Mouse (Mus musculus): Measurements from ENCODE around the gene Tap2. TPM values are rescaled to one million over a fixed set of nuclear protein-coding genes. Genes with fewer than 3 reads are reported as not detected.

The Tap2 gene
- polyA plus RNA-seq, 1 experiment, result 1.1 TPM

GRCm38 (mm10) chr17:34260551-34260950, 57.2 kb downstream of the Tap2 start:
- DNase-seq (ENCODE audit: low read depth), result peak; percentile 6

GRCm38 (mm10) chr17:34261502-34261901, 58.2 kb downstream of the Tap2 start:
- TF ChIP-seq CTCF (IDR thresholded peaks at IDR 0.05; ENCODE audit: borderline replicate concordance, extremely low read depth, insufficient read depth, insufficient read length) (no peak), POLR2A (IDR thresholded peaks at IDR 0.05; ENCODE audit: borderline replicate concordance, extremely low read depth, insufficient read depth, insufficient read length, poor library complexity, severe bottlenecking) (no peak)
- DNase-seq (ENCODE audit: low read depth), result peak; percentile 89

More at GRCm38 (mm10) chr17:34260551-34260950, 57.2 kb downstream of the Tap2 start:
- no peak for TF ChIP-seq POLR2A (IDR thresholded peaks at IDR 0.05; ENCODE audit: borderline replicate concordance, extremely low read depth, insufficient read depth, insufficient read length, poor library complexity, severe bottlenecking)
- no peak for TF ChIP-seq CTCF (IDR thresholded peaks at IDR 0.05; ENCODE audit: borderline replicate concordance, extremely low read depth, insufficient read depth, insufficient read length)

- TF ChIP-seq CTCF (IDR thresholded peaks at IDR 0.05; ENCODE audit: borderline replicate concordance, extremely low read depth, insufficient read depth, insufficient read length), result no peak
- TF ChIP-seq POLR2A (IDR thresholded peaks at IDR 0.05; ENCODE audit: borderline replicate concordance, extremely low read depth, insufficient read depth, insufficient read length, poor library complexity, severe bottlenecking), result no peak
- DNase-seq (ENCODE audit: low read depth), result peak; percentile 89
These were observed 59.7 kb downstream of the Tap2 start for GRCm38 (mm10) chr17:34263068-34263467.

- peak; percentile 43 for DNase-seq (ENCODE audit: low read depth)
- no peak for TF ChIP-seq POLR2A (IDR thresholded peaks at IDR 0.05; ENCODE audit: borderline replicate concordance, extremely low read depth, insufficient read depth, insufficient read length, poor library complexity, severe bottlenecking)
- TF ChIP-seq CTCF (IDR thresholded peaks at IDR 0.05; ENCODE audit: borderline replicate concordance, extremely low read depth, insufficient read depth, insufficient read length), result peak; percentile 21; the same call in 1 of the 2 replicates
These were observed 60.6 kb downstream of the Tap2 start for GRCm38 (mm10) chr17:34263811-34264371.

- no peak for TF ChIP-seq CTCF (IDR thresholded peaks at IDR 0.05; ENCODE audit: borderline replicate concordance, extremely low read depth, insufficient read depth, insufficient read length)
- no peak for TF ChIP-seq POLR2A (IDR thresholded peaks at IDR 0.05; ENCODE audit: borderline replicate concordance, extremely low read depth, insufficient read depth, insufficient read length, poor library complexity, severe bottlenecking)
- DNase-seq (ENCODE audit: low read depth), result peak; percentile 49
These were observed 61.4 kb downstream of the Tap2 start for GRCm38 (mm10) chr17:34264452-34265351.

Other genes starting within 250 kb of the Tap2 start
- gene Vps52, start 247.7 kb upstream of the Tap2 start, polyA plus RNA-seq (2012; rRNA removed), result 71.7 and 72.8 TPM in 2 replicates
- gene Rps18, start 247.5 kb upstream of the Tap2 start, polyA plus RNA-seq (2012; rRNA removed), result 744 and 771 TPM in 2 replicates
- 20.4 and 20.5 TPM in 2 replicates for gene H2-K1, start 203.2 kb upstream of the Tap2 start, polyA plus RNA-seq (2012; rRNA removed)
- gene Ring1, start 178.8 kb upstream of the Tap2 start, polyA plus RNA-seq (2012; rRNA removed), result 58.8 and 68.8 TPM in 2 replicates
- 88.8 and 156 TPM in 2 replicates for gene H2-Ke6, start 175.5 kb upstream of the Tap2 start, polyA plus RNA-seq (2012; rRNA removed)
- 133 and 138 TPM in 2 replicates for gene Slc39a7, start 171.8 kb upstream of the Tap2 start, polyA plus RNA-seq (2012; rRNA removed)
- gene Rxrb, start 171.7 kb upstream of the Tap2 start, polyA plus RNA-seq (2012; rRNA removed), result 83.9 and 97.4 TPM in 2 replicates
- gene Col11a2, start 164.1 kb upstream of the Tap2 start, polyA plus RNA-seq (2012; rRNA removed), result 11.5 and 11.8 TPM in 2 replicates
- gene H2-Oa, start 111.2 kb upstream of the Tap2 start, polyA plus RNA-seq (2012; rRNA removed), result 0.07 and 0.20 TPM in 2 replicates
- gene H2-DMa, start 84.0 kb upstream of the Tap2 start, polyA plus RNA-seq (2012; rRNA removed), result 12.0 and 16.4 TPM in 2 replicates
- 186 and 256 TPM in 2 replicates for gene Brd2, start 80.9 kb upstream of the Tap2 start, polyA plus RNA-seq (2012; rRNA removed)
- 0.18 and 0.40 TPM in 2 replicates for gene H2-DMb2, start 60.2 kb upstream of the Tap2 start, polyA plus RNA-seq (2012; rRNA removed)
- gene H2-DMb1, start 50.5 kb upstream of the Tap2 start, polyA plus RNA-seq (2012; rRNA removed), result 0.82 and 1.1 TPM in 2 replicates
- gene Tap1, start 16.0 kb upstream of the Tap2 start, polyA plus RNA-seq (2012; rRNA removed), result 1.8 and 2.1 TPM in 2 replicates
- gene Psmb9, start 15.8 kb upstream of the Tap2 start, polyA plus RNA-seq (2012; rRNA removed), result 0.86 and 1.1 TPM in 2 replicates
- gene Psmb8, start 5.8 kb upstream of the Tap2 start, polyA plus RNA-seq (2012; rRNA removed), result 2.0 and 2.4 TPM in 2 replicates
- gene H2-Ob, start 35.4 kb downstream of the Tap2 start, polyA plus RNA-seq (2012; rRNA removed), result 0.04 and 0.11 TPM in 2 replicates
- gene H2-Ab1, start 54.2 kb downstream of the Tap2 start, polyA plus RNA-seq (2012; rRNA removed), result 1.4 and 1.7 TPM in 2 replicates
- gene H2-Aa, start 84.3 kb downstream of the Tap2 start, polyA plus RNA-seq (2012; rRNA removed), result 0.50 and 0.51 TPM in 2 replicates
- gene H2-Eb1, start 102.3 kb downstream of the Tap2 start, polyA plus RNA-seq (2012; rRNA removed), result 0.93 and 1.6 TPM in 2 replicates
- gene H2-Eb2, start 122.1 kb downstream of the Tap2 start, polyA plus RNA-seq (2012; rRNA removed), result 0.09 and 0.18 TPM in 2 replicates
- 0.03 TPM in 2 replicates for gene Btnl2, start 151.3 kb downstream of the Tap2 start, polyA plus RNA-seq (2012; rRNA removed)
- not detected in 2 replicates for gene Btnl1, start 173.6 kb downstream of the Tap2 start, polyA plus RNA-seq (2012; rRNA removed)
- gene BC051142, start 195.3 kb downstream of the Tap2 start, polyA plus RNA-seq (2012; rRNA removed), result 9.9 and 10.4 TPM in 2 replicates

Measured in brain, embryonic 14.5 days (tissue).